In the genomic region with DNA sequence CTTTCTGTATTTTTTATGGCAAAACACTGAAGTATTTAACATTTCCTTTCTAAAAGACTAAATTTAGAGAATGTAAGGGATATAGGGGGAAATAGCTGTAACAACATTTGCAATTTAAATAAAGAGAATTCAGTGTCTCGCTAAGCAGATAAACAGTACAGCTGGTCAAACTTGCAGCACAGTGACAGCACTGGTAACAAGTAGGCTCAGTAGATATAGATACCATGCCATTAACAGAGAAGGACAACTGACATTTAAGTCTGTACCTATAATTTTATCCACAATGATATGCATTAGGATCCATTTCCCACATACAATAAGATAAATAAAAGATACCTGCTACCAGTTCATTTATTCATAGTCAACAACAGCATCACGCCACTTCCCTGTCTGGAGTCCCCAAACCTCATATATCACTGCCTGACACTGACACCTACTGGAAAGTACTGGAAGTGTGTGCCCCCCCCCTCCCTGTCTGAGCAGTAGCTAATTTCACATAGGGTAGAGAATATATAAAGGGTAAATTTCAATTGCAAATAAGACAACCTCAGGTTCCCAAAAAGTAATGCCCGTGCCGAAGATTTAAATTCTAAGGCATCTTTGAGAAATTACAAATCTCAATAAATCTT, we compare ENCODE assay signal across 8 mouse cellular contexts.
DNase-seq lines count a peak whose midpoint lies in the region; ATAC-seq and TF ChIP-seq lines count a peak whose summit lies in the region.
"Had no signal": no experiment of that assay in that cellular context is flagged by ENCODE, and none has a peak within 500 bp of the region (broad histone marks: within the 10 kb centered on the region; RNA-seq: fewer than 3 reads in every experiment).

No protein-coding gene starts in this region.

- no peak overlapping the region for H3K27ac ChIP-seq in thymus, adult 2 months (ENCODE audit: control insufficient read depth, insufficient read depth, low read length)
- no peak overlapping the region for H3K27ac ChIP-seq in forebrain, embryonic 13.5 days
- H3K27ac ChIP-seq: heart, embryonic 15.5 days had no signal

- peaks cover 6% of the 10 kb centered on the region for H3K4me1 ChIP-seq in thymus, adult 2 months (replicated peaks; ENCODE audit: control insufficient read depth, insufficient read depth, low read length)
- H3K4me1 ChIP-seq in forebrain, embryonic 13.5 days: peaks cover 11% of the 10 kb centered on the region; the same call in 1 of the 2 replicates

- peak; percentile 90 for ATAC-seq in forebrain, embryonic 13.5 days

- no peak overlapping the region for H3K4me2 ChIP-seq in forebrain, embryonic 13.5 days
- H3K4me2 ChIP-seq: heart, embryonic 15.5 days had no signal

- H3K4me3 ChIP-seq in thymus, adult 2 months (ENCODE audit: control insufficient read depth, insufficient read depth, low read length): no peak overlapping the region
- H3K4me3 ChIP-seq in forebrain, embryonic 13.5 days: no peak overlapping the region
- H3K4me3 ChIP-seq: heart, embryonic 15.5 days had no signal

- peak; percentile 29 for DNase-seq in thymus, adult 2 months
- no peak for DNase-seq in thymus, adult 18-20 months
- peak; percentile 85 for DNase-seq in brain, adult 2 months (ENCODE audit: low read depth, low spot score)
- peak; percentile 59 for DNase-seq in kidney, postnatal 10 days
- peak; percentile 47 for DNase-seq in lung, postnatal 36 days
- DNase-seq in right cerebral cortex, postnatal 4 days: peak; percentile 76

- TF ChIP-seq CTCF in thymus, adult 2 months (IDR thresholded peaks at IDR 0.05; ENCODE audit: borderline replicate concordance, control insufficient read depth, extremely low read depth, insufficient read depth, low read length, poor library complexity): no peak

- TF ChIP-seq POLR2A in thymus, adult 2 months (IDR thresholded peaks at IDR 0.05; ENCODE audit: control insufficient read depth, extremely low read depth, insufficient read depth, low read length, poor library complexity): no peak

- no peaks in the 10 kb centered on the region for H3K9me3 ChIP-seq in forebrain, embryonic 13.5 days (replicated peaks)
- H3K9me3 ChIP-seq: heart, embryonic 15.5 days had no signal

- WGBS in thymus, adult 2 months: 62% methylated on average over 4 of the region's 4 CpGs
- 22% methylated on average over 4 of the region's 4 CpGs for WGBS in forebrain, embryonic 13.5 days

- no peaks in the 10 kb centered on the region for H3K36me3 ChIP-seq in thymus, adult 2 months (ENCODE audit: control insufficient read depth, insufficient read depth, low read length)
- H3K36me3 ChIP-seq in forebrain, embryonic 13.5 days (ENCODE audit: poor library complexity, severe bottlenecking): no peaks in the 10 kb centered on the region
- H3K36me3 ChIP-seq: heart, embryonic 15.5 days had no signal

- no peak overlapping the region for H3K9ac ChIP-seq in forebrain, embryonic 13.5 days
- H3K9ac ChIP-seq: heart, embryonic 15.5 days had no signal

- no peaks in the 10 kb centered on the region for H3K27me3 ChIP-seq in thymus, adult 2 months (ENCODE audit: control insufficient read depth, insufficient read depth, low read length)
- no peaks in the 10 kb centered on the region for H3K27me3 ChIP-seq in forebrain, embryonic 13.5 days
- H3K27me3 ChIP-seq: heart, embryonic 15.5 days had no signal

Comparison
In these comparisons a context has a peak if more than half of its experiments do, and no peak if none do; other contexts are left out.
1. DNase-seq: peak in thymus, adult 2 months (single experiment), brain, adult 2 months (single experiment), kidney, postnatal 10 days (single experiment), lung, postnatal 36 days (single experiment) and right cerebral cortex, postnatal 4 days (single experiment); none in thymus, adult 18-20 months (0 of 2).